Mouse (Mus musculus) liver, postnatal 0 days (tissue): ENCODE data around the gene Zdhhc6.

Experiments used
- CTCF ChIP-seq: sonication (generic); IDR thresholded peaks from 2 replicates; pipeline ENCODE4 v1.5.1; 2016; ENCODE audit warnings: antibody characterized with exemption, low read depth
- EP300 ChIP-seq: IDR thresholded peaks from 2 replicates; pipeline ENCODE4 v1.6.1; 2016; ENCODE audit warnings: antibody characterized with exemption, low read depth, mild to moderate bottlenecking

- no peak for TF ChIP-seq CTCF
- no peak for TF ChIP-seq EP300
Observed at GRCm38 (mm10) chr19:55239766-55240426, 75.9 kb downstream of the Zdhhc6 start.
